Mouse (Mus musculus): ENCODE measurements at regions not wholly inside any gene's neighbourhood (a gene's known extent, or its start where the extent isn't known, plus 50 kb on each side); places are given as distances from the start of the nearest gene placed in this dataset.

- TF ChIP-seq EP300 (IDR thresholded peaks at IDR 0.05; ENCODE audit: low read depth) (no peak), CTCF (IDR thresholded peaks at IDR 0.05; ENCODE audit: low read depth) (peak; percentile 9; the same call in 1 of the 2 replicates)
Observed at GRCm38 (mm10) chr1:30700399-30701081, 173.2 kb downstream of the Phf3 start.
